Mouse (Mus musculus): ENCODE measurements around the gene Defb33. TPM values are rescaled to one million over a fixed set of nuclear protein-coding genes. Genes with fewer than 3 reads are reported as not detected.

Defb33 gene
- not detected for polyA plus RNA-seq (2017; shearing (Covaris generic))

DNA sequence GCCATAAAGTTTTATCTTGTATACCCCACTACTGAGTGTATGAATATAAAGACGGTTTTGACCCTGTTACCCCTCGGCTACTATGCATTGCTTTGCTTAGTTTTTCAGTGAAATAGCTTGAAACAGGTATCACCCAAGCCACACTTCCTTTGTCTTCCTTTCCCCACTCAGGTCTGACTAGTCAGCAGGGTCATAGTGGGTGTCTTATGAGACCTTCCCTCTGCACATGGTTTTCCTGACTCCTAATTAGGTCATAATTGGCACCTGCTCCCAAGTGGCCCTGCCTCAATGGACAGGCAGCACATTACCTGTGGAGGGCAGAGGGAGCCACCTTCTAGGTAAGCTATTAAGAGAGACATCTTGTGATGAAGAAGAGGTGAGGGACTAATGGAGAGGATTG lies at the start of gene Defb33:
Gene Defb33 (plus strand): TSS at position 301 of the 400 bp plus-strand sequence.

GRCm38 (mm10) chr8:20902527-20902926 lies 10.1 kb downstream of the Defb33 start, which contains the start of gene Gm15056:
Gm15056 (minus strand) TSS chr8:20902627.

GRCm38 (mm10) chr8:20921971-20922370 lies 29.5 kb downstream of the Defb33 start, which contains the start of gene Gm6040:
Gm6040 (minus strand) TSS chr8:20922071.

DNA sequence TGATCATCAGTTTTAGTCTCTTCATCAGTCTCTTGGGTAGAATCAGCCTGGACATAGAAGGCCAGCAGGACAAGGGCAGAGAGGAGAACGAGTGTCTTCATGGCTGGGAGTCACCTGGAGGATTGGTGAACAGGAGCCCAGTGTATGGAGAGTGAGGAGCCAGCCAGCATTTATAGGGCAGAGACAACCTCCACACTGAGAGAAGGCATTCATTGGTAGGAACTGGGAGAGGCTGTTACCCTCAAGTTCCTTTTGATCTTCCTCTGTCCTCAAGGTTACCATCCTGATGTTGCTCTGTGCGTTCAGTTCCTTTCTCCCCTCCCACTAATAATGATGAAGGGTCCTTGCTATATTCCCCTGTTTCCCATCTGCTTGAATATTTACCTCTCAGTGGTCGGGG lies 52.1 kb downstream of the Defb33 start, which contains the start of gene AY761185:
Gene AY761185 (minus strand): TSS at position 101 of the 400 bp plus-strand sequence.

Other genes with a start within 250 kb of the Defb33 start
- not detected for gene Gm15056, start 10.0 kb downstream of the Defb33 start, polyA plus RNA-seq (2017; shearing (Covaris generic))
- gene Gm6040, start 29.4 kb downstream of the Defb33 start, polyA plus RNA-seq (2017; shearing (Covaris generic)) = not detected
- gene AY761185, start 52.0 kb downstream of the Defb33 start, polyA plus RNA-seq (2017; shearing (Covaris generic)) = not detected
- not detected for gene Defa21, start 132.9 kb downstream of the Defb33 start, polyA plus RNA-seq (2017; shearing (Covaris generic))
- not detected for gene Defa23, start 162.4 kb downstream of the Defb33 start, polyA plus RNA-seq (2017; shearing (Covaris generic))
- not detected for gene Defa35, start 172.4 kb downstream of the Defb33 start, polyA plus RNA-seq (2017; shearing (Covaris generic))
- gene Defa25, start 191.8 kb downstream of the Defb33 start, polyA plus RNA-seq (2017; shearing (Covaris generic)) = not detected
- not detected for gene Gm14851, start 203.4 kb downstream of the Defb33 start, polyA plus RNA-seq (2017; shearing (Covaris generic))
- not detected for gene Defa30, start 242.0 kb downstream of the Defb33 start, polyA plus RNA-seq (2017; shearing (Covaris generic))